In genomic region chr11:51459569-51460043, GRCm38 (mm10) we compare ENCODE assay signal across 9 mouse cellular contexts.
DNase-seq lines count a peak whose midpoint lies in the region; ATAC-seq lines count a peak whose summit lies in the region.
"Had no signal": no experiment of that assay in that cellular context is flagged by ENCODE, and none has a peak within 500 bp of the region (broad histone marks: within the 10 kb centered on the region; RNA-seq: fewer than 3 reads in every experiment).

No protein-coding gene starts in this region.

- no peaks in the 10 kb centered on the region for H3K36me3 ChIP-seq in forebrain, embryonic 15.5 days
- H3K36me3 ChIP-seq: liver, embryonic 13.5 days had no signal

- ATAC-seq in forebrain, embryonic 15.5 days (replicated peaks), result peak; percentile 81

- peak; percentile 30 for DNase-seq in lung, postnatal 10 days
- DNase-seq in lung, postnatal 25 days (ENCODE audit: low spot score), result no peak
- peak; percentile 61 for DNase-seq in mesoderm, embryonic 11.5 days (ENCODE audit: low read depth, low spot score)
- peak; percentile 78 for DNase-seq in retina, postnatal 1 day
- DNase-seq in T-cell, adult 2 months (ENCODE audit: low spot score), result no peak
- no peak for DNase-seq in right cerebral cortex, postnatal 4 days
- no peak for DNase-seq in cerebellum, adult 18-20 months
- DNase-seq: liver, embryonic 13.5 days had no signal

- peaks cover 15% of the 10 kb centered on the region for H3K4me1 ChIP-seq in forebrain, embryonic 15.5 days
- H3K4me1 ChIP-seq: liver, embryonic 13.5 days had no signal

- H3K4me3 ChIP-seq in forebrain, embryonic 15.5 days, result no peak overlapping the region
- H3K4me3 ChIP-seq: liver, embryonic 13.5 days had no signal

- H3K27ac ChIP-seq in forebrain, embryonic 15.5 days (replicated peaks), result peak overlapping the region; percentile 60; the same call in 1 of the 2 replicates
- H3K27ac ChIP-seq: liver, embryonic 13.5 days had no signal

- H3K9ac ChIP-seq in forebrain, embryonic 15.5 days (replicated peaks), result no peak overlapping the region
- H3K9ac ChIP-seq: liver, embryonic 13.5 days had no signal

- WGBS in forebrain, embryonic 15.5 days, result 37% methylated on average over 8 of the region's 8 CpGs

- H3K9me3 ChIP-seq in forebrain, embryonic 15.5 days, result no peaks in the 10 kb centered on the region
- H3K9me3 ChIP-seq: liver, embryonic 13.5 days had no signal

- H3K27me3 ChIP-seq in forebrain, embryonic 15.5 days, result no peaks in the 10 kb centered on the region

- no peak overlapping the region for H3K4me2 ChIP-seq in forebrain, embryonic 15.5 days (replicated peaks)
- H3K4me2 ChIP-seq: liver, embryonic 13.5 days had no signal

Comparison
In these comparisons a context has a peak if more than half of its experiments do, and no peak if none do; other contexts are left out.
1. DNase-seq: peak in lung, postnatal 10 days (single experiment), mesoderm, embryonic 11.5 days (single experiment) and retina, postnatal 1 day (single experiment); none in lung, postnatal 25 days (single experiment), T-cell, adult 2 months (single experiment), right cerebral cortex, postnatal 4 days (single experiment) and cerebellum, adult 18-20 months (0 of 2).